Mouse (Mus musculus) intestine, embryonic 16.5 days (tissue): ENCODE results near the gene Ntrk3. TPM values are rescaled to one million over a fixed set of nuclear protein-coding genes. Genes with fewer than 3 reads are reported as not detected.

Source experiments
- ATAC-seq: fragments of 200-750 bp; cut with Nextera tagmentation; 2 replicates; pipeline ENCODE4 v1.8.0; 2017; ENCODE audit warnings: moderate TSS enrichment, moderate library complexity
- H3K27ac ChIP-seq: fragments of 300-500 bp; sonication (generic); 2 replicates; pipeline ENCODE4 v1.5.1; 2014; ENCODE audit warnings: mild to moderate bottlenecking, low read length
- H3K27me3 ChIP-seq: fragments of 300-500 bp; sonication (generic); replicated peaks from 2 replicates; pipeline ENCODE4 v1.6.1; 2014; ENCODE audit warnings: low read length, control low read depth, mixed read lengths; ENCODE audit not compliant: control insufficient read depth, insufficient read depth
- H3K36me3 ChIP-seq: fragments of 300-500 bp; sonication (generic); 2 replicates; pipeline ENCODE4 v1.6.1; 2014; ENCODE audit warnings: low read length, control low read depth; ENCODE audit not compliant: control insufficient read depth, insufficient read depth
- H3K4me1 ChIP-seq: fragments of 300-500 bp; sonication (generic); 2 replicates; pipeline ENCODE4 v1.6.1; 2014; ENCODE audit warnings: low read length, control low read depth, mixed read lengths; ENCODE audit not compliant: control insufficient read depth, insufficient read depth
- H3K4me2 ChIP-seq: fragments of 300-500 bp; sonication (generic); 2 replicates; pipeline ENCODE4 v1.6.1; 2014; ENCODE audit warnings: low read depth, low read length, control low read depth
- H3K4me3 ChIP-seq: fragments of 300-500 bp; sonication (generic); 2 replicates; pipeline ENCODE4 v1.5.1; 2014; ENCODE audit warnings: mild to moderate bottlenecking, low read length
- H3K9ac ChIP-seq: fragments of 300-500 bp; sonication (generic); 2 replicates; pipeline ENCODE4 v1.6.1; 2014; ENCODE audit warnings: low read depth, low read length
- H3K9me3 ChIP-seq: fragments of 300-500 bp; sonication (generic); 2 replicates; pipeline ENCODE4 v1.6.1; 2016; ENCODE audit warnings: low read length, control low read depth; ENCODE audit not compliant: control insufficient read depth
- WGBS: fragments of 180-500 bp; shearing (Covaris S2); extraction: QIAGEN DNeasy Blood & Tissue Kit; methylation state at CpG from one replicate; pipeline ENCODE4 v1.1.7; 2014; 5-methylcytosine and 5-hydroxymethylcytosine counted together
- polyA plus RNA-seq: library from polyadenylated mRNA; unstranded; fragments of >200 nt; fragmentation: Nextera tagmentation; extraction: Ambion mirVana; gene quantifications from 2 replicates; pipeline ENCODE4 v1.2.1, GENCODE M21; 2015

The Ntrk3 gene
- polyA plus RNA-seq, 1 experiment from 2014 or later, result 2.1 TPM

GRCm38 (mm10) chr7:78398377-78398776, 339.4 kb downstream of the Ntrk3 start:
- Histone ChIP-seq H3K4me2 (no peak overlapping the region), H3K27ac (no peak overlapping the region), H3K36me3 (no peaks in the 10 kb centered on the region), H3K4me3 (no peak overlapping the region), H3K27me3 (no peaks in the 10 kb centered on the region), H3K4me1 (no peaks in the 10 kb centered on the region), H3K9me3 (no peaks in the 10 kb centered on the region), H3K9ac (no peak overlapping the region)
- no peak for ATAC-seq

- H3K4me2 ChIP-seq, result no peak overlapping the region
- ATAC-seq, result no peak
- no peak overlapping the region for H3K27ac ChIP-seq
- no peaks in the 10 kb centered on the region for H3K4me1 ChIP-seq
- no peaks in the 10 kb centered on the region for H3K27me3 ChIP-seq
- H3K9me3 ChIP-seq, result no peaks in the 10 kb centered on the region
- no peak overlapping the region for H3K4me3 ChIP-seq
- no peaks in the 10 kb centered on the region for H3K36me3 ChIP-seq
- H3K9ac ChIP-seq, result no peak overlapping the region
- WGBS, result 74% methylated on average over 4 of the region's 4 CpGs
These were observed 340.6 kb downstream of the Ntrk3 start for GRCm38 (mm10) chr7:78397215-78397614.

- H3K4me1 ChIP-seq, result no peaks in the 10 kb centered on the region
- no peak overlapping the region for H3K9ac ChIP-seq
- no peaks in the 10 kb centered on the region for H3K27me3 ChIP-seq
- H3K4me3 ChIP-seq, result no peak overlapping the region
- H3K27ac ChIP-seq, result no peak overlapping the region
- H3K4me2 ChIP-seq, result no peak overlapping the region
- no peaks in the 10 kb centered on the region for H3K36me3 ChIP-seq
- no peak for ATAC-seq
- H3K9me3 ChIP-seq, result no peaks in the 10 kb centered on the region
- WGBS, result 96% methylated on average over 3 of the region's 3 CpGs
These were observed 347.8 kb downstream of the Ntrk3 start for GRCm38 (mm10) chr7:78390019-78390418.

- H3K4me3 ChIP-seq, result no peak overlapping the region
- no peaks in the 10 kb centered on the region for H3K9me3 ChIP-seq
- no peak for ATAC-seq
- WGBS, result 84% methylated on average over 5 of the region's 5 CpGs
- no peak overlapping the region for H3K4me2 ChIP-seq
- H3K27me3 ChIP-seq, result no peaks in the 10 kb centered on the region
- no peaks in the 10 kb centered on the region for H3K36me3 ChIP-seq
- H3K27ac ChIP-seq, result no peak overlapping the region
- no peak overlapping the region for H3K9ac ChIP-seq
- no peaks in the 10 kb centered on the region for H3K4me1 ChIP-seq
These were observed 349.7 kb downstream of the Ntrk3 start for GRCm38 (mm10) chr7:78388101-78388500.

GRCm38 (mm10) chr7:78385971-78386370, 351.8 kb downstream of the Ntrk3 start:
- Histone ChIP-seq H3K4me2 (no peak overlapping the region), H3K4me3 (no peak overlapping the region), H3K27me3 (no peaks in the 10 kb centered on the region), H3K36me3 (no peaks in the 10 kb centered on the region), H3K9ac (no peak overlapping the region), H3K9me3 (no peaks in the 10 kb centered on the region), H3K27ac (no peak overlapping the region), H3K4me1 (no peaks in the 10 kb centered on the region)
- 64% methylated on average over 1 of the region's 1 CpGs for WGBS
- no peak for ATAC-seq

GRCm38 (mm10) chr7:78384111-78384510, 353.7 kb downstream of the Ntrk3 start:
- no peaks in the 10 kb centered on the region for H3K27me3 ChIP-seq
- no peak overlapping the region for H3K4me3 ChIP-seq
- H3K36me3 ChIP-seq, result no peaks in the 10 kb centered on the region
- H3K9ac ChIP-seq, result no peak overlapping the region
- H3K9me3 ChIP-seq, result no peaks in the 10 kb centered on the region
- no peak for ATAC-seq
- H3K4me1 ChIP-seq, result no peaks in the 10 kb centered on the region
- no peak overlapping the region for H3K27ac ChIP-seq
- H3K4me2 ChIP-seq, result no peak overlapping the region

- no peaks in the 10 kb centered on the region for H3K27me3 ChIP-seq
- no peak for ATAC-seq
- no peak overlapping the region for H3K4me3 ChIP-seq
- no peak overlapping the region for H3K27ac ChIP-seq
- no peak overlapping the region for H3K9ac ChIP-seq
- H3K9me3 ChIP-seq, result no peaks in the 10 kb centered on the region
- WGBS, result 7% methylated on average over 1 of the region's 1 CpGs
- H3K36me3 ChIP-seq, result no peaks in the 10 kb centered on the region
- H3K4me1 ChIP-seq, result no peaks in the 10 kb centered on the region
- H3K4me2 ChIP-seq, result no peak overlapping the region
These were observed 355.7 kb downstream of the Ntrk3 start for GRCm38 (mm10) chr7:78382126-78382525.

- H3K4me2 ChIP-seq, result no peak overlapping the region
- no peaks in the 10 kb centered on the region for H3K36me3 ChIP-seq
- no peaks in the 10 kb centered on the region for H3K9me3 ChIP-seq
- 88% methylated on average over 5 of the region's 5 CpGs for WGBS
- no peak overlapping the region for H3K27ac ChIP-seq
- no peak for ATAC-seq
- no peaks in the 10 kb centered on the region for H3K27me3 ChIP-seq
- no peak overlapping the region for H3K4me3 ChIP-seq
- no peak overlapping the region for H3K9ac ChIP-seq
- H3K4me1 ChIP-seq, result no peaks in the 10 kb centered on the region
These were observed 358.0 kb downstream of the Ntrk3 start for GRCm38 (mm10) chr7:78379784-78380183.

- no peaks in the 10 kb centered on the region for H3K4me1 ChIP-seq
These were observed 359.5 kb downstream of the Ntrk3 start for GRCm38 (mm10) chr7:78378306-78378705.

GRCm38 (mm10) chr7:78376875-78377274, 360.9 kb downstream of the Ntrk3 start:
- Histone ChIP-seq H3K27ac (no peak overlapping the region), H3K4me3 (no peak overlapping the region), H3K36me3 (no peaks in the 10 kb centered on the region), H3K4me2 (no peak overlapping the region), H3K9ac (no peak overlapping the region), H3K4me1 (no peaks in the 10 kb centered on the region), H3K27me3 (no peaks in the 10 kb centered on the region), H3K9me3 (no peaks in the 10 kb centered on the region)
- no peak for ATAC-seq
- WGBS, result 66% methylated on average over 4 of the region's 4 CpGs

More at GRCm38 (mm10) chr7:78378306-78378705, 359.5 kb downstream of the Ntrk3 start:
- Histone ChIP-seq H3K4me3 (no peak overlapping the region), H3K27ac (no peak overlapping the region), H3K4me2 (no peak overlapping the region), H3K36me3 (no peaks in the 10 kb centered on the region), H3K9me3 (no peaks in the 10 kb centered on the region), H3K9ac (no peak overlapping the region), H3K27me3 (no peaks in the 10 kb centered on the region)
- no peak for ATAC-seq
- WGBS, result 77% methylated on average over 2 of the region's 2 CpGs
